Mouse (Mus musculus) heart, postnatal 0 days (tissue): ENCODE measurements around the gene Mdm1.

Source experiments
- CTCF ChIP-seq: IDR thresholded peaks from 2 replicates; pipeline ENCODE4 v1.5.1; 2016; ENCODE audit warnings: antibody characterized with exemption, control low read depth, low read depth
- EP300 ChIP-seq: IDR thresholded peaks from 2 replicates; pipeline ENCODE4 v1.6.1; 2016; ENCODE audit warnings: antibody characterized with exemption, low read depth

GRCm38 (mm10) chr10:118093728-118094127, 47.9 kb upstream of the Mdm1 start:
- TF ChIP-seq CTCF (no peak), EP300 (no peak)
